Mouse (Mus musculus) thymus, adult 2 months (tissue): ENCODE results near the gene Ppfia1. TPM values are rescaled to one million over a fixed set of nuclear protein-coding genes. Genes with fewer than 3 reads are reported as not detected.
A peak's percentile ranks its signal among the peaks of the same experiment; 100 is the strongest.

Experiments used
- DNase-seq: peaks from one replicate; pipeline ENCODE4 v3.0.0; 2021
- H3K27ac ChIP-seq: fragments of 200-500 bp; 2 replicates; pipeline ENCODE4 v1.5.1; 2012; ENCODE audit warnings: low read length, control low read depth; ENCODE audit not compliant: control insufficient read depth, insufficient read depth
- H3K27me3 ChIP-seq: fragments of 200-500 bp; 2 replicates; pipeline ENCODE4 v1.6.1; 2012; ENCODE audit warnings: mild to moderate bottlenecking, low read length, moderate library complexity, mixed read lengths; ENCODE audit not compliant: control insufficient read depth, insufficient read depth
- H3K36me3 ChIP-seq: fragments of 200-500 bp; 2 replicates; pipeline ENCODE4 v1.6.1; 2012; ENCODE audit warnings: mild to moderate bottlenecking, low read length, moderate library complexity; ENCODE audit not compliant: control insufficient read depth, insufficient read depth
- H3K4me1 ChIP-seq: fragments of 200-500 bp; replicated peaks from 2 replicates; pipeline ENCODE4 v1.6.1; 2012; ENCODE audit warnings: low read length; ENCODE audit not compliant: control insufficient read depth, insufficient read depth
- H3K4me3 ChIP-seq: fragments of 200-500 bp; 2 replicates; pipeline ENCODE4 v1.5.1; 2012; ENCODE audit warnings: mild to moderate bottlenecking, low read length, control low read depth, moderate library complexity; ENCODE audit not compliant: control insufficient read depth, insufficient read depth
- CTCF ChIP-seq: fragments of 200-500 bp; IDR thresholded peaks from 2 replicates; pipeline ENCODE4 v1.5.1; 2012; ENCODE audit warnings: mild to moderate bottlenecking, control low read depth, low read length, moderate library complexity, borderline replicate concordance; ENCODE audit not compliant: control insufficient read depth, poor library complexity, insufficient read depth; ENCODE audit errors: extremely low read depth
- POLR2A ChIP-seq: fragments of 200-500 bp; IDR thresholded peaks from 2 replicates; pipeline ENCODE4 v1.6.1; 2012; ENCODE audit warnings: mild to moderate bottlenecking, low read length, control low read depth, moderate library complexity; ENCODE audit not compliant: control insufficient read depth, poor library complexity, insufficient read depth; ENCODE audit errors: extremely low read depth
- WGBS: fragments of 180-500 bp; shearing (Covaris S2); methylation state at CpG from one replicate; pipeline ENCODE4 v1.1.7; 2018; 5-methylcytosine and 5-hydroxymethylcytosine counted together
- polyA plus RNA-seq: library from polyadenylated mRNA; depleted of rRNA; stranded (reverse); fragments of >200 nt; gene quantifications from 2 replicates; pipeline ENCODE4 v1.2.3, GENCODE M21; 2012

The Ppfia1 gene
- polyA plus RNA-seq, 1 experiment: 59.8 TPM

- WGBS: 92% methylated on average over 6 of the region's 6 CpGs
- 0 out of 2 replicates have a peak, but pooled peaks cover 2% of the 10 kb centered on the region for H3K4me1 ChIP-seq
- no peak for TF ChIP-seq POLR2A
- no peak for TF ChIP-seq CTCF
- no peak overlapping the region for H3K27ac ChIP-seq
- H3K36me3 ChIP-seq: no peaks in the 10 kb centered on the region
- no peak for DNase-seq
- no peak overlapping the region for H3K4me3 ChIP-seq
- no peaks in the 10 kb centered on the region for H3K27me3 ChIP-seq
Measured at GRCm38 (mm10) chr7:144461246-144461902, 92.2 kb downstream of the Ppfia1 start.

- no peak for TF ChIP-seq POLR2A
- TF ChIP-seq CTCF: no peak
- H3K27me3 ChIP-seq: no peaks in the 10 kb centered on the region
- 93% methylated on average over 1 of the region's 1 CpGs for WGBS
Measured at GRCm38 (mm10) chr7:144458881-144459280, 94.6 kb downstream of the Ppfia1 start.

GRCm38 (mm10) chr7:144450661-144451060 lies 102.9 kb downstream of the Ppfia1 start:
- Histone ChIP-seq H3K36me3 (no peaks in the 10 kb centered on the region), H3K4me1 (peaks cover 27% of the 10 kb centered on the region), H3K27ac (no peak overlapping the region), H3K4me3 (no peak overlapping the region), H3K27me3 (no peaks in the 10 kb centered on the region)
- no peak for TF ChIP-seq CTCF
- TF ChIP-seq POLR2A: no peak
- 38% methylated on average over 9 of the region's 9 CpGs for WGBS
- no peak for DNase-seq

More at GRCm38 (mm10) chr7:144458881-144459280, 94.6 kb downstream of the Ppfia1 start:
- H3K4me3 ChIP-seq: no peak overlapping the region
- H3K36me3 ChIP-seq: no peaks in the 10 kb centered on the region
- no peak for DNase-seq
- H3K4me1 ChIP-seq: 0 out of 2 replicates have a peak, but pooled peaks cover 2% of the 10 kb centered on the region
- H3K27ac ChIP-seq: no peak overlapping the region

GRCm38 (mm10) chr7:144449637-144450570 lies 103.6 kb downstream of the Ppfia1 start:
- H3K4me1 ChIP-seq: peaks cover 30% of the 10 kb centered on the region
- 81% methylated on average over 13 of the region's 13 CpGs for WGBS

GRCm38 (mm10) chr7:144448186-144448585 lies 105.3 kb downstream of the Ppfia1 start:
- H3K27ac ChIP-seq: no peak overlapping the region
- no peaks in the 10 kb centered on the region for H3K27me3 ChIP-seq
- peaks cover 31% of the 10 kb centered on the region for H3K4me1 ChIP-seq
- H3K36me3 ChIP-seq: no peaks in the 10 kb centered on the region
- no peak overlapping the region for H3K4me3 ChIP-seq
- WGBS: 19% methylated on average over 1 of the region's 1 CpGs
- TF ChIP-seq POLR2A (no peak), CTCF (no peak)
- no peak for DNase-seq

More at GRCm38 (mm10) chr7:144449637-144450570, 103.6 kb downstream of the Ppfia1 start:
- Histone ChIP-seq H3K27me3 (no peaks in the 10 kb centered on the region), H3K4me3 (no peak overlapping the region), H3K27ac (no peak overlapping the region), H3K36me3 (no peaks in the 10 kb centered on the region)
- DNase-seq: no peak
- TF ChIP-seq POLR2A (no peak), CTCF (no peak)

GRCm38 (mm10) chr7:144447146-144447545 lies 106.4 kb downstream of the Ppfia1 start:
- WGBS: 0% methylated on average over 3 of the region's 3 CpGs
- no peaks in the 10 kb centered on the region for H3K36me3 ChIP-seq
- no peak for TF ChIP-seq POLR2A
- TF ChIP-seq CTCF: no peak
- DNase-seq: peak; percentile 50
- no peaks in the 10 kb centered on the region for H3K27me3 ChIP-seq
- no peak overlapping the region for H3K27ac ChIP-seq
- H3K4me1 ChIP-seq: peaks cover 31% of the 10 kb centered on the region
- no peak overlapping the region for H3K4me3 ChIP-seq
